Mouse (Mus musculus): ENCODE results near the gene Pdgfa. TPM values are rescaled to one million over a fixed set of nuclear protein-coding genes. Genes with fewer than 3 reads are reported as not detected.

The Pdgfa gene
- polyA plus RNA-seq, 1 experiment from 2014 or later: 65.7 TPM

DNA sequence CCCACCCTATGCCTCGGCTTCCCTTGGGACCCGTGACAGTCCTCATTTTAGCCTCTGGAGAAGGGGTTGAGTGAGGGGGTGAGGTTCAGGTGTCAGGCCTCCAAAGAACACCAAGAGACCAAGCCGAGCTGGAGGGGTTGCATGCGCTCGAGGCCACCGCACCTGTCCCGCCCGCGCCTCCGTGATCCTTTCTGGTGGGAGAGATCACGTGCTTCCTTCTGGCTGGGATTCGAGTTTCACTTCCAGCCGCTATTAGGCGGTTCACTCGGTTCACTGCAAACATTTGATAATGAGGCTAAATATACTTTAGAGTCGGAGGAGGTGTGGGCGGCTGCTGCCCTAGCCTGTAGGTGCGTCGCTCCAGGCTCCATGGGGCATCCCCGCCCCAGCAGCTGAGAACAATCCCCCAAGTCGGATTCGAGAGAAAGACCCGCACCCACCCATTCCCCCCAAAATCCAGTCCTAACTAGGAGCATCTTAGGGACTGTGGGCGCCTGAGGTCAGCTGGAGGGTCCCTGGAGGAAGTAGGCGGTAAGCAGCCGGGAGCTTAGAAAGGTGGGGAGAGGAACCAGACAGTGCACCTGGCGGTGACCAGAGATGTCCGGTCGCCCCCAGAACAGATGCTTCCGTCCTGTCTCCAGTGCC is 888 bp upstream of the Pdgfa start:
- Histone ChIP-seq H3K4me2 (ENCODE audit: low read depth, low read length) (peak overlapping the region; percentile 89), H3K27ac (replicated peaks; ENCODE audit: low read depth, low read length) (no peak overlapping the region), H3K27me3 (replicated peaks; ENCODE audit: control insufficient read depth, insufficient read depth, low read length) (peaks cover 59% of the 10 kb centered on the region), H3K36me3 (ENCODE audit: control insufficient read depth, insufficient read depth, low read length) (no peaks in the 10 kb centered on the region), H3K9me3 (ENCODE audit: control insufficient read depth, low read length) (peaks cover 16% of the 10 kb centered on the region), H3K4me3 (ENCODE audit: low read depth, low read length) (peak overlapping the region; percentile 73), H3K4me1 (ENCODE audit: control insufficient read depth, insufficient read depth, low read length) (peaks cover 29% of the 10 kb centered on the region), H3K9ac (ENCODE audit: low read depth, low read length) (peak overlapping the region; percentile 47; the same call in 1 of the 2 replicates)
- peak; percentile 76 for DNase-seq (ENCODE audit: low spot score)
- peak; percentile 2; the same call in 1 of the 2 replicates for ATAC-seq (ENCODE audit: low read depth)
- WGBS: 3% methylated on average over 27 of the region's 30 CpGs

DNA sequence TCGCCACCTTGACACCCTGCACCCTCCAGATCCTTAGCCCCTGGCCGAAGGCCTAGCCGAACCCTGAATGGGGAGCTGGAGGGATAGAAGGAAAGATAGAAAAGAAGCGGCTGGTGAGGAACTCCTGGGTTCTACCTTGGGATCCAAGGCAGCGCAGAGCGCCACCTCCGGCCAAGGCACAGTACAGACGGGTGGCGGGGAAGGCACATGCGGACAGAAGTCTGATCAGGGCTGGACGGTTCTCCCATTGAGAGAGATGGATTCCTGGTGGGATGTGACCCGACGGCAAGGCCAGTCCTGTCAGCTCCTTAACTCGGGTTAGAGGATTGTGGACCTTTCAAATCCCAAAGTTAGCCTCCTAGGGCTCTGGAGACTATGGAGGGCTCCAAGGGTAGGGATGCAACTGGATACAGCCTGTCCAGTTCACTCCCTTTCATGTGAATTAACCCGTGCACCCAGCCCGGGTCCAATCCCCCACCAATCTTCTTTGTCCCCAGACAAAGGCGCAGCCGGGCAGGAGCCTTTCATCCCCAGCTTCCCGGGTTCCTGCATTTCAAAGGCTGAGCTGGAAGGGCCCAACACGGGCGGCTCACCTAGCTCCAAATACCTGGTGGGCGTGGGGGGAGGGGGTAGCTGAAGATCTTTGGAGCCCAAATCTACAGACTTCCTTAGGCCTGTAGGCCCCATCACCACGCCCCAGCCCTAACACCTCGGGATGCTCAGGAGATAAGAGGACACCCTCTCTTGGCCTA is 672 bp downstream of the Pdgfa start:
- Histone ChIP-seq H3K27me3 (replicated peaks; ENCODE audit: control insufficient read depth, insufficient read depth, low read length) (peaks cover 74% of the 10 kb centered on the region), H3K4me3 (ENCODE audit: low read depth, low read length) (peak overlapping the region; percentile 73), H3K4me2 (ENCODE audit: low read depth, low read length) (peak overlapping the region; percentile 89), H3K27ac (replicated peaks; ENCODE audit: low read depth, low read length) (peak overlapping the region; percentile 92), H3K9ac (ENCODE audit: low read depth, low read length) (peak overlapping the region; percentile 78), H3K9me3 (ENCODE audit: control insufficient read depth, low read length) (peaks cover 8% of the 10 kb centered on the region), H3K4me1 (ENCODE audit: control insufficient read depth, insufficient read depth, low read length) (peaks cover 42% of the 10 kb centered on the region), H3K36me3 (ENCODE audit: control insufficient read depth, insufficient read depth, low read length) (no peaks in the 10 kb centered on the region)
- DNase-seq (ENCODE audit: low spot score) (no peak), ATAC-seq (ENCODE audit: low read depth) (0 out of 2 replicates have a peak, but pooled peaks have one; percentile 7)
- WGBS: 8% methylated on average over 24 of the region's 24 CpGs

DNA sequence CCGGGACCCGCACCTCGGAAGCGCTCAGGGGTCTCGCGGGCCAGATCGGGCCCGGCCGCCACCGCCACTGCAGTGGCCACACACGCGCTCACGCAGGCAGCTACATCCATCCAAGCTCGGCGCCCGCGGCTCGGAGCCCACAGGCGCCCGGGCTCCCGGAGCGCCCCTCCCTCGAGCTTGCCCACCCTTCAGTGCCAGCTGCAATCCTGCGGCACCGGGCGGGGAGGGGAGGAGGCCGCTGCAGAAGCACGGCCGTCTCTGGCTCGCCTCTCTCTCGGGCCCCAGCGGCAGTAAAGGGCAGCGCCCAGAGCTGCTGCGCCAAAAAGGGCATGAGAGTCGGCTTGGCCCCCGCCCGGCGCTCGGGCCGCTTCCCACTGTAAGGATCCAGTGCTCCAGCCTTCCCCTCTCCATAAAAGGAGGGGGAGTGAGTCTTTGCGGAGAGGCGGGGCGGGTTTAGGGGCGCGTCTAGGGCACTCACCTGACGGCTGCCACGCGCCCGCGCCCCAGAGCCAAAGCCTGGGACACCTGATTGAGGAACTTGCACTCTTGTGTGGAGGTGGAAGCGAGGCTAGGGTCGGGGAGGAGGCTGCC is 1.4 kb downstream of the Pdgfa start:
- H3K4me3 ChIP-seq (ENCODE audit: low read depth, low read length): peak overlapping the region; percentile 73
- peaks cover 49% of the 10 kb centered on the region for H3K4me1 ChIP-seq (ENCODE audit: control insufficient read depth, insufficient read depth, low read length)
- peaks cover 81% of the 10 kb centered on the region for H3K27me3 ChIP-seq (replicated peaks; ENCODE audit: control insufficient read depth, insufficient read depth, low read length)
- peak overlapping the region; percentile 78 for H3K9ac ChIP-seq (ENCODE audit: low read depth, low read length)
- DNase-seq (ENCODE audit: low spot score): peak; percentile 84
- H3K9me3 ChIP-seq (ENCODE audit: control insufficient read depth, low read length): peaks cover 5% of the 10 kb centered on the region; the same call in 1 of the 2 replicates
- peak overlapping the region; percentile 92 for H3K27ac ChIP-seq (replicated peaks; ENCODE audit: low read depth, low read length)
- WGBS: under 1% methylated on average over 11 of the region's 52 CpGs
- peak overlapping the region; percentile 89 for H3K4me2 ChIP-seq (ENCODE audit: low read depth, low read length)
- H3K36me3 ChIP-seq (ENCODE audit: control insufficient read depth, insufficient read depth, low read length): no peaks in the 10 kb centered on the region
- ATAC-seq (ENCODE audit: low read depth): peak; percentile 39

GRCm38 (mm10) chr5:138994786-138995720 is 2.1 kb downstream of the Pdgfa start:
- H3K9me3 ChIP-seq (ENCODE audit: control insufficient read depth, low read length): no peaks in the 10 kb centered on the region
- peaks cover 50% of the 10 kb centered on the region for H3K4me1 ChIP-seq (ENCODE audit: control insufficient read depth, insufficient read depth, low read length)
- peak overlapping the region; percentile 78 for H3K9ac ChIP-seq (ENCODE audit: low read depth, low read length)
- under 1% methylated on average over 29 of the region's 127 CpGs for WGBS
- H3K36me3 ChIP-seq (ENCODE audit: control insufficient read depth, insufficient read depth, low read length): no peaks in the 10 kb centered on the region
- ATAC-seq (ENCODE audit: low read depth) (peak; percentile 44), DNase-seq (ENCODE audit: low spot score) (peak; percentile 87)
- H3K4me3 ChIP-seq (ENCODE audit: low read depth, low read length): peak overlapping the region; percentile 73
- peak overlapping the region; percentile 89 for H3K4me2 ChIP-seq (ENCODE audit: low read depth, low read length)
- peak overlapping the region; percentile 92 for H3K27ac ChIP-seq (replicated peaks; ENCODE audit: low read depth, low read length)
- peaks cover 76% of the 10 kb centered on the region for H3K27me3 ChIP-seq (replicated peaks; ENCODE audit: control insufficient read depth, insufficient read depth, low read length)

DNA sequence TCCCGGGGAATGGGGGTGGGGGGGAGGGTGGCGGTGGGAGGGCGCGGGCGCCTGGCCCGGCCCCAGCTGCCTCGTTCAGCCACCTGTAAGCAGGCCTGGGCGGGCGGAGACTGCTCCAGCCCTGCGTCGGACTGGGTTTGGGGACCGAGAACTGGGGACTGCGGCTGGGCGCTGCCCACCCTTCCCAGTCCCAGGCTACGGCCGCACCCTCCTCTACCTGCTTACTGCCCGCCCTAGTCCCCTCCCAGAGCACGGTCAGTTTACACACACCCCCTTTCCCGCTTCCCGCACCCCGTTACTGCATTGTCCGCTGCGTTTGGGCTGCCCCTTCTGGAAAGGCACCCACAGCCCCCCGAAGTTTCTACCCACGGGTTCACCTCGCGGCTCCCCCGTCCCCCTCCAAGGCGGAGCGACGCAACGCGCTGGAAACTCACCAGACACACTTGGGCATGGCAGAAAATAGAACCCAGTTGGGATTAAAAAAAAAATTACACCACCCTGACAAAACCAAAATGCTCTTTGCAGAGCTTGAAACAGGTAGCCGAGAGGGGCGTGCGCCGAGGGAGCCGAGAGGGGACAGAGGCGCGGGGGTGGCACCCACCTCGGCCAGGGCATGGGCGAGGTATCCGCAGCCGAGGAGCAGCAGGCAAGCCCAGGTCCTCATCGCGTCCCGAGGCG is 2.9 kb downstream of the Pdgfa start:
- peak; percentile 46 for DNase-seq (ENCODE audit: low spot score)
- H3K27ac ChIP-seq (replicated peaks; ENCODE audit: low read depth, low read length): peak overlapping the region; percentile 92
- WGBS: under 1% methylated on average over 28 of the region's 48 CpGs

GRCm38 (mm10) chr5:138993371-138994107 is 3.6 kb downstream of the Pdgfa start:
- no peak for ATAC-seq (ENCODE audit: low read depth)
- Histone ChIP-seq H3K4me2 (ENCODE audit: low read depth, low read length) (peak overlapping the region; percentile 89), H3K27ac (replicated peaks; ENCODE audit: low read depth, low read length) (peak overlapping the region; percentile 92), H3K27me3 (replicated peaks; ENCODE audit: control insufficient read depth, insufficient read depth, low read length) (peaks cover 66% of the 10 kb centered on the region), H3K4me3 (ENCODE audit: low read depth, low read length) (peak overlapping the region; percentile 73), H3K36me3 (ENCODE audit: control insufficient read depth, insufficient read depth, low read length) (no peaks in the 10 kb centered on the region), H3K4me1 (ENCODE audit: control insufficient read depth, insufficient read depth, low read length) (peaks cover 50% of the 10 kb centered on the region), H3K9me3 (ENCODE audit: control insufficient read depth, low read length) (no peaks in the 10 kb centered on the region), H3K9ac (ENCODE audit: low read depth, low read length) (peak overlapping the region; percentile 78)
- DNase-seq (ENCODE audit: low spot score): peak; percentile 48
- 1% methylated on average over 29 of the region's 40 CpGs for WGBS

More for the DNA sequence above, 2.9 kb downstream of the Pdgfa start:
- Histone ChIP-seq H3K9me3 (ENCODE audit: control insufficient read depth, low read length) (no peaks in the 10 kb centered on the region), H3K36me3 (ENCODE audit: control insufficient read depth, insufficient read depth, low read length) (no peaks in the 10 kb centered on the region), H3K4me2 (ENCODE audit: low read depth, low read length) (peak overlapping the region; percentile 89), H3K9ac (ENCODE audit: low read depth, low read length) (peak overlapping the region; percentile 78), H3K27me3 (replicated peaks; ENCODE audit: control insufficient read depth, insufficient read depth, low read length) (peaks cover 73% of the 10 kb centered on the region), H3K4me1 (ENCODE audit: control insufficient read depth, insufficient read depth, low read length) (peaks cover 50% of the 10 kb centered on the region), H3K4me3 (ENCODE audit: low read depth, low read length) (peak overlapping the region; percentile 73)
- ATAC-seq (ENCODE audit: low read depth): peak; percentile 3; the same call in 1 of the 2 replicates

DNA sequence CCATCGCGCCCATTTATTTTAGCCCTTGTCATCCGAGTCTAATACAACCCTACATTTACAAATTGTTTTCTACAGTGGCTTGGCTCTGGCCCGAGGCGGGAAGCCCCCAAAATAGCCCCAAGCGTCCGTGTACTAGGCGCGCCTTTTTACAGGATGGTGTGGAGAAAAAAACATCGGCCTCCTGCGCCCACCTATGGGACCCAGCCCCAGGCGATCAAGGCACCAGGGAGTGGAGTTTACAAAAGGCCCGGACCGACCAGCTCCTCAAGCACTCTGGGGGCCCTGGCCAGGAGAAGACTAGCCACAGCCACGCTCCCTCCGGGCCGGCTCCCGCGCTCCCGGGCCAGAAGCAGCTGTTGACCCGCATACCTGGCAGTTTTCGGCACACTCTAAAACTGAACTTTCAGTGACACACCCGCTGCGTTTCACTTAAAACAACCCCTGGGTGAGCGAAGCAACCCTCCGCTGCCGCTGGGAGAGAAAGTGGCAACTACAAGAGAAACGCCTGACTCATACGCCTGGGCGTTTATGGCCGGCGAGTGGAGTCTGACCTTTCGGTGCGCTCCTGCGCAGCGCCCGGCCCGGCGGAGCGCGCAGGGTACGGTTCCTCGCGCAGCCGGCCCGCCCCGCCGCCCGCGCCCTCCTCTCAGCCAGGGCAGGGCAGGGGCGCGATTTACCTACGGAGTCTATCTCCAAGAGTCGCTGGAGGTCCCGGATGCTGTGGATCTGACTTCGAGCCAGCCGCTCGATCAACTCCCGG is 4.4 kb downstream of the Pdgfa start:
- DNase-seq (ENCODE audit: low spot score) (no peak), ATAC-seq (ENCODE audit: low read depth) (no peak)
- Histone ChIP-seq H3K9me3 (ENCODE audit: control insufficient read depth, low read length) (no peaks in the 10 kb centered on the region), H3K9ac (ENCODE audit: low read depth, low read length) (peak overlapping the region; percentile 78), H3K36me3 (ENCODE audit: control insufficient read depth, insufficient read depth, low read length) (0 out of 2 replicates have a peak, but pooled peaks cover under 1% of the 10 kb centered on the region), H3K27me3 (replicated peaks; ENCODE audit: control insufficient read depth, insufficient read depth, low read length) (peaks cover 59% of the 10 kb centered on the region), H3K4me3 (ENCODE audit: low read depth, low read length) (peak overlapping the region; percentile 73), H3K4me2 (ENCODE audit: low read depth, low read length) (peak overlapping the region; percentile 89), H3K27ac (replicated peaks; ENCODE audit: low read depth, low read length) (peak overlapping the region; percentile 19; the same call in 1 of the 2 replicates), H3K4me1 (ENCODE audit: control insufficient read depth, insufficient read depth, low read length) (peaks cover 50% of the 10 kb centered on the region)
- 3% methylated on average over 53 of the region's 59 CpGs for WGBS

All from embryonic facial prominence, embryonic 14.5 days (tissue).